Mouse (Mus musculus) spleen, postnatal 36 days (tissue): Measurements from ENCODE around the gene Ggcx.
"Not testable (repeated sequence)": the region's sequence is repeated elsewhere in the genome, so short reads cannot be mapped to it uniquely, and the experiment has no call there.

Source experiments
- DNase-seq, 2 experiments: peaks; one replicate each; pipeline ENCODE4 v3.0.0; 2022; ENCODE audit warnings: low spot score in 2 of 2, mixed read lengths in 1 of 2

Gene Ggcx

DNA sequence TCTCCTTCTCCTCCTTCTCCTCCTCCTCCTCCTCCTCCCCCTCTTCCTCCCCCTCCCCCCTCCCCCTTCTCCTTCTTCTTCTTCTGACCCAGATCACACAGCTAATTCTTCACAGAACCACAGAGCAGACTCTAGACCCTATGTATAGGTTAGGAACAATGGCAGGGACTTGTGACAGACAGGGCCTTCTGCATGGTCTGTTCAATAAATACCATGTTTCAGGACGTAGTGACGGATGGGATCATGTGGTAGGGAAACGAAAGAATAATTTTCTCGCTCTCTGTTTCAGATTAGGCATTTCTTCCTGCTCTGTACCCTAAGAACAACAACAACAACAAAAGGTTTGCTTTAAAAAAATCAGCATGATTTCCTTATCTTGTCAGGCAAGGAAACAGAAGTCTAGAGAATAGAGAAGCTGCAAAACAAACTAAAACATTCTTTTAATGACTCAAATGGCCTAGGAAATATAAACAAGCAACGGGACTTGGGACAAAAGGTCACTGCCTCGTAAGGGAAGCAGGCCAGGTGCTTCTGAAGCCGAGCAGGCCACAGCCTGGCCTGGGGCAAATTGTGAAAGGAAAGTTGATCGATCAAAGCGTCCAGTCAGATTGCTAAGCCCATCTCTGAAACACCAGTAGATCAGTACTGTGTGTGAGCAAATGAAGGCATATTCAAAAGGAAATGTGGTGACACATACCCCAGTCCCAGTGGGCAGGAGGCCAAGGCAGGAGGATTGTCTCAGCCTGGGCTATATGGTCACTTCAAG is 46.1 kb downstream of the Ggcx start:
- no peak for DNase-seq

- DNase-seq = not testable (repeated sequence)
Observed at GRCm38 (mm10) chr6:72462550-72463257, 48.6 kb downstream of the Ggcx start.

- DNase-seq = no peak
Observed at GRCm38 (mm10) chr6:72465361-72466157, 51.5 kb downstream of the Ggcx start.

- no peak for DNase-seq
Observed at GRCm38 (mm10) chr6:72466171-72466570, 52.1 kb downstream of the Ggcx start.

GRCm38 (mm10) chr6:72473264-72474041 is 59.3 kb downstream of the Ggcx start:
- peak in 1 of 2 experiments; percentile 5 for DNase-seq

DNA sequence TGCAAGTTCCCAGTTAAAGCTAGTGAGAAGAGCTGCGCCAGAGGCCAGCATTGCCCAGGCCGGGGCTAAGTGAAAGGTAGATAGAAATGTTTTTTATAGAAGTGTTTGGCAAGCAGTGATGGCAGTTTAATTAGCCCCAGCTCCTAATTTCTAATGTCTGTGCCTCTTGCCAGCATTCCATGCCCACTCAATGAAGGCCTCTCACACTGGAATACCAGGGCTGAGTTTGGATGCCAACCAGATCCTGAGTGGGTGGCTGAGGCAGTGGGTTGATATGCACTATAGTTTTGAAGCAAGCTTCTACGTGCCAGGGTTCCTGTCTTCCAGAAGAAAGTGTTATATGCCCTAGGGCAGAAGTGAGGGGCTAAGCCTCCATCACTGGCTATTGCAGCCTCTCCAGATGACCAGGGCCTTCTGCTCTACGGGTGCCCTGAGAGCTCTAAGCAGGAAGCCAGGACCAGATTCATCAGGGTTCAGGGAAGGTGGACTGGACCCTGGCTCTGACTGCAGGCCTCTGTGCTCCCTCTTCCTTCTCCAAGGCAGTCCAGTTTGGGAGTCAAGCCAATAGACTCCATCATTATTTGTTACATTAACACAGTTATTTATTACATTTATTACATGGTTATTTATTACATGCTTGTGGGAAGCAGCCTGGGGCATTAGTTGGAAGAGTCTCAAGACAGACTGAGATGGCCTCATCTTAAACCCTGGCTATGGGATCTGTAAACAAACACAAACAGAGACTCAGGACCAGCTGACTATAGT is 61.3 kb downstream of the Ggcx start:
- no peak for DNase-seq

DNA sequence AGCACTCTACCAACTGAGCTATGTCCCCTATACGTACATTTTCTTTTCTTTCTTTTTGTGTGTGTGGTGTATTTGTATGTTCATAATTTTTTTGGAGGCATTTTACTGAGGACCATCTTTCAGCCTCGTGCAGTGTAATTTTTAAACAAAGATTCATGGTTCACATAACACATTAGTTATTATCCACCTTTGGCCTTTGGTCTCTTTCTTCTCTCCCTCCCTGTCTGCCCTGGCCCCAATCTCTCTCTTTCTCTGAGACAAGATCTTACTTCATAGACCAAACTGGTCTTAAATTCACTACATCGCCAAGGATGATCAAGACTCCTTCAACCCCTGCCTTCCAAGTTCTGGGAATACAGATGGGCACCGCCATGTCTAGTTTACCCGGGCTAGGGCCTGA is 62.7 kb downstream of the Ggcx start:
- no peak for DNase-seq

- no peak for DNase-seq
Observed at GRCm38 (mm10) chr6:72477621-72478020, 63.5 kb downstream of the Ggcx start.

DNA sequence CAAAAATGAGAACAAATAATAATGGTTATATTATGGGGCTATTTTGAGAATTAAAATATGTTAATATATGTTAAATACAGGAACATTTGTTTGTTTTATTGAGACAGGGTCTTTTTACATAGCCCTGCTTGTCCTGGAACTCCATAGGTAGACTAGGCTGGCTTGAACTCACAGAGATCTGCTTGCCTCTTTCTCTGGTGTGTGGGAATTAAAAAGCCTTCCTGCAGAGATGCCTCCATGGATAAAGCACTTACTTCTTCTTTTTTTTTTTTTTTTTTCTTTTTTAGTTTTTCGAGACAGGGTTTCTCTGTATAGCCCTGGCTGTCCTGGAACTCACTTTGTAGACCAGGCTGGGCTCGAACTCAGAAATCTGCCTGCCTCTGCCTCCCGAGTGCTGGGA is 64.6 kb downstream of the Ggcx start:
- DNase-seq = not testable (repeated sequence)

DNA sequence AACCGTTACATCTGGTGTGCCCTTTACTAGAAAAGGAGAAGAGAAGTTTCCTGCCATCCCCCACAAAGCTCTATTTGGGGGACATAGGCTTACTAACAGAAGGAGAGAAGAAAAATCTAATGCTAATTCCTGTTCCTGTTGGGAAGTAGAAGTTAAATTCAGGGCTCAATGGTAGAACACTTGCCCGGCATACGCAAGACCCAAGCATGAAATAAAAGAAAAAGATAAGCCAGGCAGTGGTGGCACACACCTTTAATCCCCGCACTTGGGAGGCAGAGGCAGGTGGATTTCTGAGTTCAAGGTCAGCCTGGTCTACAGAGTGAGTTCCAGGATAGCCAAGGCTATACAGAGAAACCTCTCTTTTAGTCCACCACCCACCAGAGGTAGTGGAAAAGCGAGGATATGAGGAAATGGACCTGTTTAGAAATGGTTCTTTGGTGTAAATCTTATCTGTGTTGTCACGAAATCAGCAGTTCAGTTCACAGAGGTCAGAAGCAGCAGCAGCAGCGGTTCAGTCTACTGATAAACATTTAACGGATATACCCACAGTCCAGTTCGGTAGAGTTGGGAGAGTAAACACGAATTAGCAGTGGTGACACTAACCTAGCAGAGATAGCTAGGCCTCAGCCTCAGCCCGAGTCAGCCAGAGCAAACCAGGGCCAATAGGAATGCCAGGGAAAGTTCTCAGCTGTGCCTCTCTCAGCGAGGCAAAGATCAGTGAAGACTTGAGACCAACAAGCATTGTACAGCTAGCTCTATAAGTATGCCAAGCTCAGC is 65.7 kb downstream of the Ggcx start:
- DNase-seq = no peak

- no peak for DNase-seq
Observed at GRCm38 (mm10) chr6:72480422-72480702, 66.3 kb downstream of the Ggcx start.
